Mouse (Mus musculus): ENCODE results near the gene Arl5a. TPM values are rescaled to one million over a fixed set of nuclear protein-coding genes. Genes with fewer than 3 reads are reported as not detected.

Arl5a gene
- total and polyA plus RNA-seq, 3 experiments, result 12.7 to 36.8 (median 14.4) TPM

DNA sequence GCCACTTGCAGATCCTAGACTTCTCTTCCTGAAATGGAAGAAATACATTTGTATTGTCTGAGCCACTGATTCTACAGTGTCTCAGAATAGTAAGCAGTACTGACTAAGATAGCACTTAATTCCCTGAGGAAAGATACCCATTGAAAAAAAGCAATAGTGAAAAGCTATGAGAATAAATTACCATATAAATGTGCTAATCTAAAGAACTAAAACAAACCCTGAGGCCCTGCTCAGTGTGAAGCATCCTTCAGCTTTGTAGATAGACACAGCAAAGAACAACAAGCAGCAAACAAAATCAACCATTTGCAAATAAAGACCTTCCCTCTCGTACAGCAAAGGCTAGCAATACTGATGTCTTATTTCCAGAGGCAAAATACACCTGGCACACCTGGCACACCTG lies 65.0 kb downstream of the Arl5a start:
- Histone ChIP-seq H3K79me2 (ENCODE audit: control insufficient read depth, insufficient read depth, low read length, poor library complexity) (no peaks in the 10 kb centered on the region), H3K36me3 (ENCODE audit: control insufficient read depth in 1 of 2, insufficient read depth in 2 of 2, low read length in 2 of 2) (no peaks in the 10 kb centered on the region), H3K27me3 (ENCODE audit: control insufficient read depth in 1 of 2, insufficient read depth in 2 of 2, low read length in 2 of 2) (peaks cover 0 to 1% of the 10 kb centered on the region in 2 experiments; a peak in 1 of 4 replicates), H3K27ac (ENCODE audit: control insufficient read depth, low read depth, low read length) (no peak overlapping the region), H3K9me3 (replicated peaks; ENCODE audit: insufficient read depth, low read length) (no peaks in the 10 kb centered on the region), H3K4me1 (ENCODE audit: control insufficient read depth in 1 of 2, insufficient read depth in 2 of 2, low read length in 2 of 2) (no peaks in the 10 kb centered on the region), H3K4me3 (ENCODE audit: control insufficient read depth in 1 of 2, insufficient read depth in 1 of 2, low read depth in 2 of 2, low read length in 2 of 2) (no peak overlapping the region), H3K9ac (ENCODE audit: control insufficient read depth, low read depth, low read length, poor library complexity, severe bottlenecking) (no peak overlapping the region)
- DNase-seq (ENCODE audit: low read depth, low spot score), result no peak
- TF ChIP-seq ZMIZ1 (IDR thresholded peaks at IDR 0.05; ENCODE audit: low read depth, low read length) (no peak), SMC3 (IDR thresholded peaks at IDR 0.05; ENCODE audit: low read depth, low read length) (no peak), POLR2AphosphoS2 (IDR thresholded peaks at IDR 0.05; ENCODE audit: low read length) (no peak), UBTF (IDR thresholded peaks at IDR 0.05; ENCODE audit: borderline replicate concordance, insufficient read depth, low read depth, low read length) (no peak), SIN3A (IDR thresholded peaks at IDR 0.05; ENCODE audit: low read length) (no peak), ZKSCAN1 (IDR thresholded peaks at IDR 0.05; ENCODE audit: low read depth, low read length) (no peak), TAL1 (IDR thresholded peaks at IDR 0.05; ENCODE audit: low read length) (no peak), HCFC1 (IDR thresholded peaks at IDR 0.05; ENCODE audit: low read depth, low read length) (no peak), TCF12 (IDR thresholded peaks at IDR 0.05; ENCODE audit: low read depth, low read length) (no peak), BHLHE40 (IDR thresholded peaks at IDR 0.05; ENCODE audit: borderline replicate concordance, low read depth, low read length) (no peak), ZNF384 (IDR thresholded peaks at IDR 0.05; ENCODE audit: low read depth, low read length) (no peak), USF1 (IDR thresholded peaks at IDR 0.05; ENCODE audit: low read depth, low read length) (no peak), MYB (IDR thresholded peaks at IDR 0.05; ENCODE audit: low read depth, low read length) (no peak), NRF1 (IDR thresholded peaks at IDR 0.05; ENCODE audit: insufficient read depth, low read depth, low read length, poor library complexity, severe bottlenecking) (no peak)

DNA sequence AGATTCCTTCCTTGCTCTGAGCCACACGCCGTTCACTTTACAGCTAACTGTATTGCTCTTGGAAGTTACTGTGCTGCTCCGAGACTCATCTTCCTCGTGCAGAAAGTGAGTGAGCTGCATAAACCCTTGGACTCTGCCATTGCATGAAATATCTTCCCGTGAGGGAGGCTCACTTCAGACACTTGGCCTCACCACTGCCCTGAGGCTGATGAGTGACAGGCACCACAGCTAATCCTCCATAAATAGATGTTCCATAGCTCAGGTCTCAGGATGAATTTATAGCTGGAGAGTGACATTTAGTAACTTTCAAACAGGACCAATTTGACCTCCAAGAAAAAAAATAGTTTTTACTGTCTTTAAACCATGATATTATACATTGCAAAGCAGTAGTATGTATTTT lies 66.5 kb downstream of the Arl5a start:
- peaks cover 0 to 1% of the 10 kb centered on the region in 2 experiments; a peak in 2 of 4 replicates for H3K27me3 ChIP-seq (ENCODE audit: control insufficient read depth in 1 of 2, insufficient read depth in 2 of 2, low read length in 2 of 2)
- no peak overlapping the region for H3K9ac ChIP-seq (ENCODE audit: control insufficient read depth, low read depth, low read length, poor library complexity, severe bottlenecking)
- no peaks in the 10 kb centered on the region for H3K36me3 ChIP-seq (ENCODE audit: control insufficient read depth in 1 of 2, insufficient read depth in 2 of 2, low read length in 2 of 2)
- H3K4me3 ChIP-seq (ENCODE audit: control insufficient read depth in 1 of 2, insufficient read depth in 1 of 2, low read depth in 2 of 2, low read length in 2 of 2), result no peak overlapping the region
- H3K4me1 ChIP-seq (ENCODE audit: control insufficient read depth in 1 of 2, insufficient read depth in 2 of 2, low read length in 2 of 2), result no peaks in the 10 kb centered on the region
- no peaks in the 10 kb centered on the region for H3K79me2 ChIP-seq (ENCODE audit: control insufficient read depth, insufficient read depth, low read length, poor library complexity)
- H3K9me3 ChIP-seq (replicated peaks; ENCODE audit: insufficient read depth, low read length), result no peaks in the 10 kb centered on the region
- no peak for TF ChIP-seq USF1 (IDR thresholded peaks at IDR 0.05; ENCODE audit: low read depth, low read length)
- no peak for TF ChIP-seq ELF1 (IDR thresholded peaks at IDR 0.05; ENCODE audit: low read depth, low read length)
- no peak for TF ChIP-seq MYB (IDR thresholded peaks at IDR 0.05; ENCODE audit: low read depth, low read length)
- TF ChIP-seq ETS1 (IDR thresholded peaks at IDR 0.05; ENCODE audit: low read depth, low read length), result no peak
- TF ChIP-seq USF2 (IDR thresholded peaks at IDR 0.05; ENCODE audit: borderline replicate concordance in 1 of 2, insufficient read depth in 1 of 2, low read depth in 1 of 2, low read length in 2 of 2), result no peak
- TF ChIP-seq JUND (IDR thresholded peaks at IDR 0.05; ENCODE audit: low read depth, low read length), result no peak
- no peak for TF ChIP-seq RCOR1 (IDR thresholded peaks at IDR 0.05; ENCODE audit: low read depth, low read length)
- TF ChIP-seq TBP (IDR thresholded peaks at IDR 0.05; ENCODE audit: low read depth, low read length), result no peak
- no peak for TF ChIP-seq NELFE (IDR thresholded peaks at IDR 0.05; ENCODE audit: low read depth, low read length)
- no peak for TF ChIP-seq POLR2AphosphoS2 (IDR thresholded peaks at IDR 0.05; ENCODE audit: low read length)
- no peak for TF ChIP-seq POLR2A (IDR thresholded peaks at IDR 0.05; ENCODE audit: control insufficient read depth in 1 of 2, insufficient read depth in 1 of 2, low read depth in 1 of 2, low read length in 2 of 2, poor library complexity in 1 of 2)
- TF ChIP-seq GABPA (IDR thresholded peaks at IDR 0.05; ENCODE audit: low read depth, low read length), result no peak
- no peak for DNase-seq (ENCODE audit: low read depth, low spot score)
- H3K27ac ChIP-seq (ENCODE audit: control insufficient read depth, low read depth, low read length), result no peak overlapping the region

All from MEL (cell line).